Mouse (Mus musculus) liver, embryonic 15.5 days (tissue): Measurements from ENCODE around the gene Ppme1. TPM values are rescaled to one million over a fixed set of nuclear protein-coding genes. Genes with fewer than 3 reads are reported as not detected.

ENCODE experiments used
- ATAC-seq: fragments of 200-750 bp; cut with Nextera tagmentation; 2 replicates; pipeline ENCODE4 v1.8.0; 2017; ENCODE audit warnings: moderate number of reproducible peaks, mild to moderate bottlenecking, moderate library complexity; ENCODE audit not compliant: insufficient read depth
- H3K27ac ChIP-seq: fragments of 300-500 bp; sonication (generic); replicated peaks from 2 replicates; pipeline ENCODE4 v1.5.1; 2015; ENCODE audit warnings: mild to moderate bottlenecking, inconsistent platforms
- H3K27me3 ChIP-seq: fragments of 300-500 bp; sonication (generic); 2 replicates; pipeline ENCODE4 v1.6.1; 2015; ENCODE audit warnings: mild to moderate bottlenecking, inconsistent platforms
- H3K36me3 ChIP-seq: fragments of 300-500 bp; sonication (generic); replicated peaks from 2 replicates; pipeline ENCODE4 v1.6.1; 2015; ENCODE audit warnings: moderate library complexity, mild to moderate bottlenecking, inconsistent platforms
- H3K4me1 ChIP-seq: fragments of 300-500 bp; sonication (generic); replicated peaks from 2 replicates; pipeline ENCODE4 v1.6.1; 2015; ENCODE audit warnings: inconsistent platforms
- H3K4me2 ChIP-seq: fragments of 300-500 bp; sonication (generic); 2 replicates; pipeline ENCODE4 v1.6.1; 2015; ENCODE audit warnings: moderate library complexity, mild to moderate bottlenecking, inconsistent platforms
- H3K4me3 ChIP-seq: fragments of 300-500 bp; sonication (generic); replicated peaks from 2 replicates; pipeline ENCODE4 v1.5.1; 2015; ENCODE audit warnings: mild to moderate bottlenecking, inconsistent platforms
- H3K9ac ChIP-seq: fragments of 300-500 bp; sonication (generic); 2 replicates; pipeline ENCODE4 v1.6.1; 2015; ENCODE audit warnings: moderate library complexity, mild to moderate bottlenecking, inconsistent platforms
- H3K9me3 ChIP-seq: fragments of 300-500 bp; sonication (generic); replicated peaks from 2 replicates; pipeline ENCODE4 v1.6.1; 2016; ENCODE audit warnings: inconsistent platforms
- whole genome bisulfite sequencing: fragments of 180-500 bp; shearing (Covaris S2); methylation state at CpG from one replicate; pipeline ENCODE4 v1.1.7; 2015; ENCODE audit warnings: mixed read lengths; ENCODE audit not compliant: insufficient replicate concordance; 5-methylcytosine and 5-hydroxymethylcytosine counted together
- polyA plus RNA-seq: library from polyadenylated mRNA; unstranded; fragments of >200 nt; fragmentation: Nextera tagmentation; extraction: Ambion mirVana; gene quantifications from 2 replicates; pipeline ENCODE4 v1.2.1, GENCODE M21; 2015

Gene Ppme1
- polyA plus RNA-seq, result 24.1 and 32.7 TPM in 2 replicates

DNA sequence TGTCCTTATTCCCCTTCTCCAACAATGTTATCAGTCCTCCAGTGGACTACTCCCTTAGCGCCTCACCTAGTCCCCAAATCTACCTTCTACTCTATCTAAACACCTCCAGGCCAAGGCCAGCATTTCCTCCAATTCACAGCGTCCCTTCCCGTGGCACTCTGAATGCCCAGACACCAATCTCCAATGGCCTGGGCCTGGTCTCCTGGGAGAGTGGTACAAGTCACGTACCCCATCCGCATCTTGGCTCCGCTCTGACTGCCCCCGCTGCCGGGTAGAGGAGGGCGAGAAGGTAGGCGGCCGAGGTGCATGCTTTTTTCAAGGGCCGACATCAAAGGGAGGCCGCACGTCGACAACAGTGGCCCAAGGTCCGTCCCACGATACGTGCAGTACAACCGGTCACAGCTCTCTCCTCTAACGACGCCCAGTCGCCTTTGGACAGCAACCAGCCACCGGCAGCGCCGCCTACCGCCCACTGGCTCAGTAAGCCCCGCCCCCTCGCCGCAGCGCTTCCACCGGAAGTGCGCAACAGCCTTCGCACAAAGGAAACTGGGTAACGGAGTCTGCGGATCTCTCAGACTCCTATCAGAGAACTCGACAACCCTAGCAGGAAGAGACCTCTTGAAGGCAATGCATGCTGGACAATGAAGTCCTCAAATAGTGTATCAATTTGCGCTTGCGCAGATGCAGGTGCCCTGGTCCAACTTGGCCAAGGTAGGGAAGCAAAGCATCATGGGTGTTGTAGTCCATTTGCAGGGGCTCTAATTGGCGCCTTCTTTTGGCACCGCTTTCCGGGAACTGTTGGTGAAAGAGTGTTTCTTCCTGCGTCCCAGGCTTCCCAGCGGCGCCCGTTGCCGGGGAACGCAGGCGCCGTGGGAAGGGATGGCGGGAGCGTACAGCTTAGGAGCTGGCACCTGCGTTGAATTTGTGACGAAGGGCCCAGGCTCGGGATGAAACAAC lies at the start of gene Ppme1, which contains the start of gene C2cd3:
Ppme1 (minus strand) TSS at position 813 of the 957 bp plus-strand sequence.
C2cd3 (plus strand) TSS at position 739 of the 957 bp plus-strand sequence.
- under 1% methylated on average over 54 of the region's 54 CpGs for WGBS
- peak; percentile 97 for ATAC-seq
- H3K27me3 ChIP-seq, result no peaks in the 10 kb centered on the region

DNA sequence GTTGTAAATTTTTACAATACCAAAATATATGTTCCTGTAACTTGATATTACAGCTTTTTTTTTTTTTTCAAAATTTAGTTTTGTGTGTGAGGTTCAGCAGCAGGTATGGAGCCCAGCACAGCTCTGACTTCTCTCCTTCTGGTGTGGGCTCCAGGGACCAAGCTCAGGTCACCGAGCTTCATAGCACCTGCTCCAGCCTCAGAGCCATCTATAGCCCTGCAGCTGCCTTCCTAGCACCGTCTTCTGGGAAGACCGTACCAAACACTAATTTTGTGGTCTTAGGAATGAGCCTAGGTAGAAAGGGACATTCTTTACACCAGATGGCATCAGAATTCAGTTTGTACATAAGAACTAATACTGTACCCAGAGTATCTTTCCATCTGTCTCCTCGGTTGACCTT lies 36.6 kb upstream of the Ppme1 start:
- Histone ChIP-seq H3K36me3 (peaks cover 82% of the 10 kb centered on the region), H3K27me3 (no peaks in the 10 kb centered on the region), H3K4me2 (no peak overlapping the region), H3K9me3 (no peaks in the 10 kb centered on the region), H3K4me3 (no peak overlapping the region), H3K4me1 (no peaks in the 10 kb centered on the region), H3K27ac (no peak overlapping the region), H3K9ac (no peak overlapping the region)
- no peak for ATAC-seq
- WGBS, result 85% methylated on average over 4 of the region's 4 CpGs

More for the DNA sequence above, at the start of gene Ppme1, which contains the start of gene C2cd3:
- Histone ChIP-seq H3K36me3 (peaks cover 19% of the 10 kb centered on the region), H3K27ac (peak within 1 kb of the TSS; percentile 94), H3K4me1 (peaks cover 26% of the 10 kb centered on the region), H3K9me3 (no peaks in the 10 kb centered on the region), H3K4me2 (peak within 1 kb of the TSS; percentile 86), H3K4me3 (peak within 1 kb of the TSS; percentile 81), H3K9ac (peak within 1 kb of the TSS; percentile 91)

DNA sequence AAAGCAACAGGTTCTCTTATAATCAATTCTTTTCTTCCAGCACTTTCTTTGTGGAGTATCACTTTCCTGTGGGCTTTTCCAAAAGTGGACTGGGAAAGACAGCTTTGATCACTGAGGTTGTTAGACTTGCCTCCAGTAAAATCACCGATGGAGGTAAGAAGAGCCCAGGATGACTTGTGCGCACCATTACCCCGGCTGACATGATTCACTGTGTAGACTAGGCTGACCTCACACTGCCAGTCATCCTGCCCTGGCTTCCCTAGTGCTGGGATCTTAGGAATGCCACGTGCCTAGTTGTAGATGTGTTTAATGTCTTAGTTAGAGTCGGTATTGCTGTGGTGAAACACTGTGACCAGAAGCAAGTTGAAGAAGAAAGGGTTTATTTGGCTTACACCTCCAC lies 35.6 kb upstream of the Ppme1 start:
- Histone ChIP-seq H3K4me3 (no peak overlapping the region), H3K9ac (no peak overlapping the region), H3K36me3 (peaks cover 82% of the 10 kb centered on the region), H3K27me3 (no peaks in the 10 kb centered on the region), H3K4me1 (no peaks in the 10 kb centered on the region), H3K9me3 (no peaks in the 10 kb centered on the region), H3K27ac (no peak overlapping the region), H3K4me2 (no peak overlapping the region)
- no peak for ATAC-seq
- 88% methylated on average over 5 of the region's 5 CpGs for WGBS

DNA sequence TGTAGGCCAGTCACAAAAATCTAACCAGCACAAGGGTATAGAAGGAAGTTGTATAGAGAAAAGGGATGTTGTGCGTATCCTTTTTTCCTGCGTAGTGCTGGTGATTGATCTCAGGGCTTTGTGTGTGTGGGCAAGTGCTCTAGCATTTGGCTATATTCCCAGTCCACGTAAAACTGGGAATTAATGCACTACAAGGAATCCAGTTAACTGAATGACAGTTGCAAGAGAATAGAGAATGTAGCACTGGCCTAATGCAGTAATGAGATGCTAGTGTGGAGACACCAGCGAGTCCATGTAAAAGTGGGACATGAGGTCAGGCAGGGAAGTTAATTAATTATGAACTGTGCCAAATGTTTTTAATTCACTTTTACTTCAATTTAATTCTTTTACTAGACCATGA lies 30.6 kb upstream of the Ppme1 start:
- ATAC-seq, result no peak
- no peaks in the 10 kb centered on the region for H3K27me3 ChIP-seq
- H3K9ac ChIP-seq, result no peak overlapping the region
- H3K4me1 ChIP-seq, result no peaks in the 10 kb centered on the region
- 86% methylated on average over 4 of the region's 4 CpGs for WGBS
- no peak overlapping the region for H3K27ac ChIP-seq
- H3K36me3 ChIP-seq, result peaks cover 72% of the 10 kb centered on the region
- no peak overlapping the region for H3K4me2 ChIP-seq
- no peaks in the 10 kb centered on the region for H3K9me3 ChIP-seq
- H3K4me3 ChIP-seq, result no peak overlapping the region

DNA sequence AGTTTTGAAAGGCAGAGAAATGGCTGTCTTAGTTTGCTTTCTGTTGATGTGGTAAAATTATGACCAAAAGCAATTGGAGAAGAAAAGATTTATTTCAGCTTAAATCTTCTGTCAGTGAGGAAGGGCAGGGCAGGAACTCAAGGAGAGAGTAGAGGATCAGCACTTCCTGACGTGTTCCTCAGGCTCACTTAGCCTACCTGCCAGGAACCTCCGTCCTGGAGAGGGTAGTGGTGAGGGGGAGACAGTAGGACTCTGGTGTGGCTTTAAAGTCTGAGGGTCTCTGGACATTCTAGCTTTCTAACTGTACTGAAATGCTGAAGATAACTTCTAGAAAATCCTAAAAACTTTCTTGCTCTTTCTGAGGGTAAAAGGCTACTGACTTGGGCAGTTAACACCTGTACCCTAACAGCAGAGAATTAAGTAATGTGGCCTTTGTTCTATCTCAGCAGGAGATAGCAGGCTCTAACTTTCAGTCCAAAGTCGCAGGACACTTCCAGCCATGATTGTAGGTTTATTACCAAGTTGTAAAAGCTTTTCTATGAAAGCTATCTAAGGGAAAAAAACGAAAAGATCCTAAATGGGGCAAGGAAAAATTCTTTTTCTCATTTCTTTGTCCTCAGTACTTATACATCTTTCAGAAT lies 28.9 kb upstream of the Ppme1 start:
- Histone ChIP-seq H3K27me3 (no peaks in the 10 kb centered on the region), H3K4me3 (no peak overlapping the region), H3K4me2 (no peak overlapping the region), H3K36me3 (peaks cover 68% of the 10 kb centered on the region), H3K9ac (no peak overlapping the region), H3K27ac (no peak overlapping the region), H3K9me3 (no peaks in the 10 kb centered on the region), H3K4me1 (no peaks in the 10 kb centered on the region)
- WGBS, result 64% methylated on average over 4 of the region's 4 CpGs
- ATAC-seq, result no peak

DNA sequence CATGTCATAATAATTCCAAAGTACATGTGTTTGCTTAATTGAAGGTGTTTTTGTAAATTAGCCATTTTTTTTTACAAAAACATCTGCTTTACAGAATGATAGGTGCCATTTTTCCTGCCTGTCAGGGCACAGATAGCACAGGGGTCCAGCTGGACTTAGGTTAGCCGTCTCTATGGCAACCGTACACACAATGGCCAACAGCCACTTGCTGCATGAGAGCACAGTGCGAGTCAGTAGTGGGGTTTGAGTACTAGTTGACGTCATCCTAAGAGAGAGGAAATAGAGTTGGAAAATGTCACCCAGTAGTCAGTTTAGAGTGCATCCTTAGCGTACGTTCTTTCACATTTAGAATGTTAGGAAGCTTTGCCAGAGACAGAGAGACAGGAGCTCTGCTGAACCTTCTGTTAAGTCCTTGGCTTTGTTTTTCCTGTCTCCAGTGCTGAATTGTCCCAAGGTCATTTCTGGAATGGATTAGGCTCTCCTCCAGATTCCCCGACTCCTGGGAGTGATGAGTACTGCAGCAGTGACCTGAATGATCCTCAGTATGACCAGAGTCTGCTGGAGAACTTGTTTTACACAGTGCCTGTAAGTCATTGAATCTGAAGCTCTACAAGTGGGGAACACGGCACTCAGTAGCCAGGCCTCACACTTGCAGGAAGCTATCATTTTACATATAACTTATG lies 27.3 kb upstream of the Ppme1 start:
- Histone ChIP-seq H3K4me2 (no peak overlapping the region), H3K9me3 (no peaks in the 10 kb centered on the region), H3K9ac (no peak overlapping the region), H3K27me3 (no peaks in the 10 kb centered on the region), H3K4me1 (no peaks in the 10 kb centered on the region), H3K27ac (no peak overlapping the region), H3K36me3 (peaks cover 73% of the 10 kb centered on the region), H3K4me3 (no peak overlapping the region)
- 78% methylated on average over 8 of the region's 8 CpGs for WGBS
- no peak for ATAC-seq

DNA sequence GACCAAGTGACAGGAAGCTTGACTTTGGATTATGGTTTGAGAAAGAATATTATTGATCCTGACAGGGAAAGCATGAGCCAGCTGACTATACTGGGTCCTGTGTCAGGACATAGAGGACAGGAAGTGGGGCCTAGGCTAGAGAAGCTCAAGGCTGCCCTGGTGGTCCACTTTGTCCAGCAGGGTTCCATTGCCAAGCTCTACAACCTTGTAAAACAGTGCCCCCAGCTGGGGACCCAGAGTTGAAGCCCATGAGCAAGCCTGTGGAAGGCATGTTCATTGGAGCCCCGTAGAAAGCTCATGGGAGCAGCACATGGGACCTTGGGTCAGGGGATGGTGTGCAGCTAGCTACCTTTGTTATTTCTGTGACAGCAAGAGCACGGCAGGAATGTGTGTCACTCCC lies 20.2 kb upstream of the Ppme1 start:
- H3K4me2 ChIP-seq, result no peak overlapping the region
- H3K9ac ChIP-seq, result no peak overlapping the region
- H3K4me1 ChIP-seq, result no peaks in the 10 kb centered on the region
- no peaks in the 10 kb centered on the region for H3K27me3 ChIP-seq
- H3K9me3 ChIP-seq, result no peaks in the 10 kb centered on the region
- H3K36me3 ChIP-seq, result peaks cover 72% of the 10 kb centered on the region
- no peak overlapping the region for H3K27ac ChIP-seq
- WGBS, result 78% methylated on average over 2 of the region's 2 CpGs
- no peak for ATAC-seq
- H3K4me3 ChIP-seq, result no peak overlapping the region

DNA sequence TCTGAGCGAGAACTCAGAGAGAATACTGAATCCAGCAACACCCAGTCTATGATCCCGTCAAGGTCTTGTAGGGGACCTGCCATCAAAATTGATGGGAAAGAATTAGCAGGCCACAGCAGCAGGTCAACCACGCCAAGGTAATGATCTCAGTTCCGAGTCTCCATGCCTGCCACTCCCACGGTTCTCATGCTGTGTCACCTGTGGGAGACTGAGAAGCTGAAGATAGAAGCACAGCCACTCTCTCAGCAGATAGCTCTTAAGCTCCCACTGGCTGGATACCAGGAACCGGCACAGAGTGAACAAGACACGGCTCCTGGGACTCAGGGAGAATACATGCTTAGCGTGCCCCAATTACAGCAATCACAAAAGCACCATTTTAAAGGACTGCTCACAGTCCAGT lies 18.1 kb upstream of the Ppme1 start:
- ATAC-seq, result no peak
- no peaks in the 10 kb centered on the region for H3K9me3 ChIP-seq
- no peak overlapping the region for H3K9ac ChIP-seq
- H3K4me1 ChIP-seq, result no peaks in the 10 kb centered on the region
- H3K36me3 ChIP-seq, result peaks cover 54% of the 10 kb centered on the region
- H3K4me2 ChIP-seq, result no peak overlapping the region
- no peaks in the 10 kb centered on the region for H3K27me3 ChIP-seq
- 83% methylated on average over 8 of the region's 8 CpGs for WGBS
- H3K27ac ChIP-seq, result no peak overlapping the region
- H3K4me3 ChIP-seq, result no peak overlapping the region

DNA sequence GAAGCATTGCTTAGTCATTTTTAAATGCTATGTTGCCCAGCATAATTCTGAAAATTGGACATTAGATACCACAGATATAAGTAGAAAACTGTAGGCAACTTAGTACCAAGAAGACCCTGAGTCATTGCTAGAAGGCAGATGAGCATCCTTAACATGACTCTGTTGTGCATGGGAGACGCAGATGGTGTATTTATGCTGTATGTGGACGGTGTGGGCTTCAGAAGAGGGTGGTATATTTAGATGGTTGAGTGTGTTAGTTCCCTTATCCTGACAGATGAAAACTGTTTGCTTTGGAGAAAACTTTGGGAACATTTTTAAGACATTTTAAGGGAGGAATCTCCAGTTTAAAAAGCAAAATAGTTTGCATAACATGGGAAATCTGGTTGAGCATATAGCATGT lies 16.1 kb upstream of the Ppme1 start:
- H3K9me3 ChIP-seq, result no peaks in the 10 kb centered on the region
- H3K4me3 ChIP-seq, result no peak overlapping the region
- no peaks in the 10 kb centered on the region for H3K4me1 ChIP-seq
- no peaks in the 10 kb centered on the region for H3K27me3 ChIP-seq
- no peak overlapping the region for H3K9ac ChIP-seq
- H3K4me2 ChIP-seq, result no peak overlapping the region
- peaks cover 48% of the 10 kb centered on the region for H3K36me3 ChIP-seq
- 85% methylated on average over 2 of the region's 2 CpGs for WGBS
- ATAC-seq, result no peak
- H3K27ac ChIP-seq, result no peak overlapping the region

DNA sequence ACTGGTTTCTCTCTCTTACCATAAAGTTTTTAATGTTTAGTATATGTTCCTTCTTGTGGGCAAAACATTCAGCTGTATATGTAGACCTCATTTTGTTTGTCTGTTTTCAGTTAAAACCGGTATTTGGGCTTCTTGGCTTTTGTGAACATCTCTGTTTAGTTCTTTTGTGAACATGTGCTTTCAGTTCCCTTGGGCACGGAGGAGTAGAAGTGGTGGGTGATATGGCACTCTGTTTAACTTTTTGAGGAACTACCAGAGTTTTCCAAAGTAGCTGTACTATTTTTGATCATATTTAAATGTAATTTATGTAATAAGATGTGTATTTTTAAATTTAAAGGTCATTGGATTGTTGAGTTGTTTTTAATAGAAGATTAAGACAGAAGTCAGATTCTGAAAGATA lies 11.1 kb upstream of the Ppme1 start:
- H3K4me1 ChIP-seq, result no peaks in the 10 kb centered on the region
- H3K4me3 ChIP-seq, result no peak overlapping the region
- H3K9me3 ChIP-seq, result no peaks in the 10 kb centered on the region
- H3K27ac ChIP-seq, result no peak overlapping the region
- H3K36me3 ChIP-seq, result peaks cover 51% of the 10 kb centered on the region
- no peak overlapping the region for H3K4me2 ChIP-seq
- 69% methylated on average over 2 of the region's 2 CpGs for WGBS
- H3K9ac ChIP-seq, result no peak overlapping the region
- no peaks in the 10 kb centered on the region for H3K27me3 ChIP-seq
- no peak for ATAC-seq

DNA sequence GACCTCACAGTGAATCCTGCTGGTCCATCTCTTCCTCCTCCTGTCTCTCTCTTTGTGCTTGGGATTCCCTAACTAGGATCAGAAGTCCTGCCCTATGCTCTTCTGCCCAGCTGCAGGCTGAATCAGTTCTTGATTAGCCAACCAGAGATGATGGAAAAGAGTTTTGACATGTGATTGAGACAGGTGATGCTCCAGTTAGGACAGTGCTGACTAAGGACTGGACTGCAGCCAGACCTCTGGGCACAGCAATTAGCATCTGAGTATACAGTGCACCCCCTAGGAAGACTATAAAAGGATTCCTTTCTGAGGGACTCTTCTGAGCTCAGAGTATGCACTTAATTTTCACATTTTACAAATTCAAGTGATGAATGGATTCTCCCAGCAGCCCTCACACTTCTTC lies 9.1 kb upstream of the Ppme1 start:
- H3K27me3 ChIP-seq, result no peaks in the 10 kb centered on the region
- H3K4me2 ChIP-seq, result no peak overlapping the region
- no peak for ATAC-seq
- no peak overlapping the region for H3K27ac ChIP-seq
- H3K4me3 ChIP-seq, result no peak overlapping the region
- H3K36me3 ChIP-seq, result peaks cover 66% of the 10 kb centered on the region
- H3K9me3 ChIP-seq, result no peaks in the 10 kb centered on the region
- no peak overlapping the region for H3K9ac ChIP-seq
- H3K4me1 ChIP-seq, result no peaks in the 10 kb centered on the region
